Mouse (Mus musculus) right cerebral cortex, postnatal 10 days (tissue): ENCODE measurements around the gene Ppp1r15a.
"Not testable (repeated sequence)": the region's sequence is repeated elsewhere in the genome, so short reads cannot be mapped to it uniquely, and the experiment has no call there.

Experiments
- DNase-seq, 2 experiments: peaks; one replicate each; pipeline ENCODE4 v3.0.0; 2021; ENCODE audit warnings: low spot score in 2 of 2

Gene Ppp1r15a

DNA sequence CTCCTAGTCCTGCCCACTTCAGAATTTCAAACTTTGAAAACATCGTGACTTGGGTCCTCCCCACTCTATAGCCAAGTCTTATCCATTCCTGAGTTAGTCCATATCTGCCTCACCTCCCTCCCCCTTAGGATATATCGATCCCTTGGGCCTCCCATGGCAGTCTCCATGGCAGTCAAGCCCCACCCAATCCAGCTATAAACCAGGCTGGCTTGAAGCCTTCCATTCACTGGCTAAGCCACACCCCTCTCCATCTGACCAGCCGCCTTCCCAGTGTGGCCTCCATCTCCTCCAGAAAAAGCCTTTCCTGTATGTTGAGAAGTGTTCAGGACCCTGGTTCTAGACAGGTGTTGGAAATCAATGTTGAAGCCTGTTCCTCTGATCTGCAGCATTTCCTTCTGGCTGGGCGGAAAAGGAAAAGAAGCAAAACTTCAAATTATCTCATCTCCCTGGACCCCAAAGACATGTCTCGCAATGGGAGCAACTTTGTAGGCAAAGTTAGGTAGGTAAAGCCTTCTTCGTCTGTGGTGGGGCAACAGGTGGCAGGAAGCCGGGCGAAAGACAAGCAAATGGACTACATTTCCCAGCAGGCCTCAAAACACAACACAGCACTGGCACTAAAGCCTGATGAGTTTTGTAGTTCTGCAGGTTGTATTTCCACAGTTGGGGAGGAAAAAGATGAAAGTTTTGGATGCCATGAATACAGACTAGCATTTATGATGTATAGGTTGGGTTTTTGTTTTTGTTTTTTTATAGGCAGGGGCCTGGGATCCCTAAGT, 6.5 kb downstream of the Ppp1r15a start:
- no peak for DNase-seq

- no peak for DNase-seq
These were observed 7.5 kb downstream of the Ppp1r15a start for GRCm38 (mm10) chr7:45518618-45519017.

DNA sequence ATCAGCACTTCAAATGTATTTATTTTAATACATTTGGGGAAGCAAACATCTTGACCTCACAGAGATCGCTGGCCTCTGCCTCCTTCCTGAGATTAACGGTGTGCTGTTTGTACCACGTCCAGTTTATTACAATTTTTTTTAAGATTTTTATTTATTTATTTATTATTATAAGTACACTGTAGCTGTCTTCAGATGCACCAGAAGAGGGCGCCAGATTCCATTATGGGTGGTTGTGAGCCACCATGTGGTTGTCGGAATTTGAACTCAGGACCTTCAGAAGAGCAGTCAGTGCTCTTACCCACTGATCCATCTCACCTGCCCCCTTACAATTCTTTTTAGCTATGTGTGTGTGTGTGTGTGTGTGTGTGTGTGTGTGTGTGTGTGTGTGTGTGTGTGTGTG, 9.2 kb downstream of the Ppp1r15a start:
- DNase-seq, result not testable (repeated sequence)

GRCm38 (mm10) chr7:45515436-45515835, 10.6 kb downstream of the Ppp1r15a start:
- no peak for DNase-seq

GRCm38 (mm10) chr7:45514411-45514810, 11.7 kb downstream of the Ppp1r15a start:
- DNase-seq, result no peak

DNA sequence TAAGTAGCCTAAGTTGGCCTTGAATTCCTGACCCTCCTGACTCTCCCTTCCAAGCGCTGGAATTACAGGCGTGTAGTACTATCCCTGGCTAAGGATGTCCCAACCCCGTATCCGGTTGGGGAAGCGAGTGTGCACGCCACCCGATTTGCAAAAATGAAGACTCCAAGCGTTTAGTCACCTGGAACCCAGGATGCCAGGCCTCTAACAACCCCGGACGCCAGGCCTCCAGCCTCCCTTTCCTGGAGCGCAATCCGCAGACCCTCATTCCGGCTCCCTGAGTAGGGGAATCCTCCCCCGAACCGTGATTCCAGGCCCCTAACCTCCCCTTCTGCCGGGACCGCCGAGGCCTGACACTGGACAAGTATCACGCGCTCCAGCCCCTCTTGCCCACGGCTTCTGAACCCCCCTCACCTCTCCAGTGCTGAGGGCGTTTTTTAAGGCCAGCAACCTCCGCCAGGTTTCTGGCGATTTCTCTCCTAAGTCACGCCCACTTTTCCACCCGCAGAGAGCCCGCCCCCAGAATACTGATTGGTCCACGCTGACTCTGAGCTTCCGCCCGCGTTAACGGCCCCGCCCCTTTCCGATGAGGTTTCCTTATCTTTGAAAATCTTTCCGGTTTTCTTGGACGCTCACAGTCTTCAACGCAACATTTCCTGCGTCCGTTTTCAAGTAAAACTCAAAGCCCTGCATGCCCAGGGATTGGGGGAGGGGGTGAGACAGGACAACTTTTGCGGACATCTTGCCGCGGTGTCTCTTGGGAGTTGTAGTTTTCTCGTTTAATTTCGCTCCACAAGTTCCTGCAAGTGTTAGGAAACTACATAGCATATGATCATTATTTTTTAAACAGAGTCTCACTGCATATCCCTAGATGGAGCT, 15.9 kb downstream of the Ppp1r15a start, which contains the start of gene Nucb1:
TSS of gene Nucb1 (minus strand) at position 495 of the 876 bp plus-strand sequence.
- peak; percentile 92 to 93 for DNase-seq

DNA sequence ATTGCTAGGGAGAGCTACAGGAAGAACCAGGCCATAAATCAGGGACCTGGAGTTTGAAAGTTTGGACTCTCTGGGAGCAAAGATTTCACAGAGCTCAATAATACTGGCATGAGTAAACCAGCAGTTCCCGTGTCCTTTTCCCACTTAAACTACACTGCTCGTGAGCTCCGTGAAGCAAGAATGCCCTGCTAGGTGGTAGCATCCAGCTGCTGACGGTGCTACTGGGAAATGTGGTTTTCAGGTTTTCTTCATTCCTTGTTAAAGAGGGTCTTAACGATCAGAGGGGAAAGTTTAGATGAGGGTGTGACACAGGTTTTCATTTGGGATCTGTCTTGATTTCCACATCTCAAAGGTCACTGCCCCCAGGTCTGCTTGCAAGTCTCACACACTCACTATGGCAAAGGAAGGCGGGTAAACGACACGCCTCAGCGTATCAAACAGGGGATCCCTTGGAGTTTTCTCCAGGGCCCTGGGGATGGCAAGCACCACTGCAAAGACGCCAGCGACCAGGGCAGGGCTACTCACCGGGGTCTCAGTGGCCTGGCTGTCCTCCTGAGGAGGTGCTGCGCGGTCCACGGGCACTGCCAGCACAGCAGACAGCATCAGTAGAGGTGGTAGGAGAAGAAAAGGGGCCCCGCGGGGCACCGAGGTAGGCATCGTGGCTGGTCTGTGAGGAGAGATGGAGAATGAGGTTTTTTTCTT, 16.7 kb downstream of the Ppp1r15a start:
- DNase-seq, result no peak

DNA sequence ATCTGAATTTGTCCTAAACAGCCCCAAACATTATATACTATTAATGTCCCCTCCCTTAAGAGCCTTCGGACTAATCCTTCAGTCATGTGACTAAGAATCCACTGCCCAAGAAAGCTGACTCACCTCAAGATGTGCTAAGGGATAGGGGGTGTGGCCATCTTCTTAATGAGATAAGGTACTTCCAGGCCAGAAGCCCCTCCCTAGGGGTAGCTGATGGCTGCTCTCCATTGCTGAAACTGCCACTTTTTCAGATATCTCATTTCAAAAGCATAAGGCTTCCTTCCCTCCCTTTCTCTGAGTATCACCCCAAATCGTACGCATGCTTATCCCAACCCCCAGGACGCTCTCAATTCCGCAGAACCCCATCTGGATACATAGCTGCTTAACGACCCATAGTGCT, 17.5 kb downstream of the Ppp1r15a start:
- DNase-seq, result no peak

DNA sequence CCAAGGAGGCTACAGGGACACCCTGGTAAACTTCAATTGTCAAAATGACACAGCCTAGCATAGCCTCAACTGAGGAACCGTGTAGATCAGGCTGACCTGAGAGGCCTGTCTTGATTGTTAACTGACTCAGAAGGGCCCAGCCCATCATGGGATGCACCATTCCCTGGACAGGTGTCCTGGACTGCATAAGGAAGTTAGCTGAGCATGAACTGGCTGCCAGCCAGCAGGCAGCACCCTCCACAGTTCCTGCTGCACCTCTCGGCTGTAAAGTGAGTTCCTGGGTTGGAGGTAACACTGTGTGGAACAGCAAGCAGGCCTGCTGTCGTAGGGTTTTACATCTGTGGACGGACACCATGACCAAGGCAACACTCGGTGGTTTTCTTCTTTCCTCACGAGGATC, 18.5 kb downstream of the Ppp1r15a start:
- DNase-seq, result no peak

- no peak for DNase-seq
These were observed 27.6 kb downstream of the Ppp1r15a start for GRCm38 (mm10) chr7:45498427-45498826.

DNA sequence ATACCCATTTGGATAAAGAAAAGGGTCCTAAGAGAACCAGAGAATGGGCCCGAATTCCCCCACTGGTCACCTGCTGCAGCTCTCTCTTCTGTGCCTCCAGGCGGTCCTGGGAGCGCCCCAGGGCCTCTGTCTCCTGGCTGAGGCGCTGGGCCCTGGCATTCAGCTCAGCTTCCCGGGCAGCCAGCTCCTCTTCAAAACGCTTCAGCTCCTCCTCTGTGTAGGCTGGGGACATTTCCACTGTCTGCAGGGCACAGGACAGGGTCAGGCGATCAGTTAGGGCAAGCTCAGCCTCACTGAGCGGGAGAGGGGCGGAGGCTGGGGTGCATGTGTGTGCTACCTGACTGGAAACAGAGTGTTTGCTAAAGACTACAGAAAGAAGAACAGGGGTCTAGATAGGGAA, 31.5 kb downstream of the Ppp1r15a start:
- DNase-seq, result no peak

DNA sequence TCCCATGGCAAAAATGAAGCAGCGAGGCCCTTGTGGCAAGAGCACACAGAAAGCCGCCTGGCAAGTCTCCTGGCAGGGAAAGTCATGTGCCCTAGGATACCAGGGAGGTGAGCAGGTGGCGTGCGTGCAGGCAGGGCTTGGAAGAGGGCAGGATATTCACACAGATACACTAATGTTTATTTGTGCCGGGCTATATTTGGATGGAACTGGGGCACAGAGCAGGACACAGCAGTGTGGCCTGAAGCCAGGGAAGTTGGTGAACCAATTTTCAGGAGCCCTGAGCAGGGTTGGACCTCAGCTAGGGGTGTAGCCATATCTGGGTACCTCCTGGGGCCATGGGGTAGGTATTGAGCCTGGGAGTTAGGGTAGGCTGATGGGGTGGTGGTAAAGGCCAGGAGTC, 33.1 kb downstream of the Ppp1r15a start:
- no peak for DNase-seq

DNA sequence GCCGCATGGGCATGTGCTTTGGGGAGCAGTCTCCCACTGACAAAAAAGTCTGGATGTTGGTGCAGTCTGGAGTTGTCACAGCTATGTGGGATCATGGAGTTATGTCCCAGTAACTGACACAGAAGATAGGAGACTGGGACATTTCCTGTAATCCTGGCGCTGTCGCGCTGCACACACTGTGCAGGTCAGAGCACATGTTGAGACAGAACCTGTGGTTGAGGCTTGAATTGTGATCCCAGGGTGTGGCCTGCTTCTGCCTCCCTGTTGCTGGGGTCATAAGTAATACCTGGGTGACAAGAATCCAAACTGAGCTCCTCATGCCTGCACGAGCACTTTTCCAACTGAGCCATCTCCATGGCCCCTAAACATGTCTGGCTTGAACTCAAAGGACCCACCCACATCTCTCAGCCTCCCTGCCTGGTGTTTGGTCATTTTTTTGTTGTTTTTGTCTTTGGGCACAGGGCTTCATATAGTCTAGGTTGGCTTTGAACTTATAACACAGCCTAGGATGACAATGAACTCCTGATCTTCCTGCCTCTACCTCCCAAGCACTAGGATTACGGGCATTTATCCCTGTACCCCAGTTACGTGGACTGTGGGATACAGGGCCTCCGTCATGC, 33.7 kb downstream of the Ppp1r15a start:
- DNase-seq, result no peak

GRCm38 (mm10) chr7:45491264-45491663, 34.8 kb downstream of the Ppp1r15a start:
- no peak for DNase-seq

DNA sequence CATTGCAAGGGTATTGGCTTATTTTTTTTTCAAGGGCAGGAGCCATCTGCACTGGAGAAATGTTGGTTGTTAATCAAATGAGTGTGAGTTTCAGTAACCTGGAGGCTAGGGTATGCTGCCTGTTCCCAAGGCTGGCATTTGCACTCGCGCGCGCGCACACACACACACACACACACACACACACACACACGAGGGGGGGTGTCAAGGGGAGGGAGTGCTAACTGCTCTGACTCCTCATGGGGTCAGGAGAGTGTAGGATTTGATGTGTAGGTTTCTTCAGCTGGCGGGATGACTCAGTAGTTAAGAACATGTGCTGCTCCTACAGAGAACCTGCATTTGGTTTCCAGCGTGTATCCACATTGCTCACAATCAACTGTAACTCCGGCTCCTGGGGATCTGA, 35.2 kb downstream of the Ppp1r15a start:
- no peak for DNase-seq

DNA sequence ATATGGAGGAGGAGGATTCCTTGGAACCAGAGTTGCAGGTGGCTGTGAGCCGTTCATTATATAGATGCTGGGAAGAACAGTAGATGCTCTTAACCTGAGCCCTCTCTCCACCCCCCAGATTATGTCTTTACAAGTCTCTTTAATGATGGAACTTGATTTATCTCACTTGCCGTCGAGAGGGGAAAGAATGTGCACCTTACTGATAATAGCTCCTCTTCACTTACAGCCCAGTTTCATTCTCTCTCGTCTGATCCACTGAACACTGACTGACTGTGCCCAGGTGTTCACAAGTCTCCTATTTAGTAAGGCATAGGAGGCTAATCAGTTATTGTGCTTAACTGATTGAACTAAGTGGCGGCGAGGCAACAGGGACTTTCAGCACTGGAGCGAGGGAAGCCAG, 36.5 kb downstream of the Ppp1r15a start:
- DNase-seq, result no peak

- peak; percentile 61 to 64 for DNase-seq
These were observed 37.5 kb downstream of the Ppp1r15a start, which contains the start of gene Dhdh for GRCm38 (mm10) chr7:45488293-45489204. TSS of gene Dhdh (minus strand) at chr7:45488805.

GRCm38 (mm10) chr7:45487861-45488292, 38.2 kb downstream of the Ppp1r15a start:
- DNase-seq, result no peak

GRCm38 (mm10) chr7:45486761-45487415, 39.2 kb downstream of the Ppp1r15a start, which contains the start of gene Gm45808:
TSS of gene Gm45808 (minus strand) at chr7:45486811.
- DNase-seq, result no peak

DNA sequence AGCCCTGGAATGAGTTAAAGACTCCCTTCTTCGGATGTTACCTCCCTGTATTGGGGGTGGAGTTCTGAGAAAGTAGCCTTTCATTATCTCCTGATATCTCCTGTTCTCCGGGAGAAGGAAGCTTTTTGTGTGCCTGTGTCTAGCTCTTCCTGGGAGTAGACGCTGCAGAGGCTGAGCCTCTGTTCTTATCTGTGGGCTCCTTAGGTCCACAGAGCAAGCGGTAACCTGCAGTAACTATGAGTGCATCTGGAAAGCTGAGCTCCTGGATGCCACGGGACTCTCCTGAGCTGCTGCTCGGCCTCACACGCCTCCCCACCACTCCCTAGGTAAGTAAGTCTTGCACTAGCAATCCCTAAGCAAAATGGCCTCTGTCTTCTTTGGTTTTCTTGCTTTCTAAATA, 39.9 kb downstream of the Ppp1r15a start:
- no peak for DNase-seq
